Comparison of ENCODE assay signal across 8 mouse cellular contexts in genomic region chr19:4628819-4629218, GRCm38 (mm10). TPM values are rescaled to one million over a fixed set of nuclear protein-coding genes. Genes with fewer than 3 reads are reported as not detected.
DNase-seq lines count a peak whose midpoint lies in the region; ATAC-seq and TF ChIP-seq lines count a peak whose summit lies in the region.

No protein-coding gene starts in this region.

- H3K27ac ChIP-seq in liver, adult 2 months (replicated peaks; ENCODE audit: insufficient read depth, low read depth, low read length): no peak overlapping the region
- H3K27ac ChIP-seq in liver, embryonic 11.5 days (ENCODE audit: low read depth, low read length): no peak overlapping the region
- no peak overlapping the region for H3K27ac ChIP-seq in limb, embryonic 11.5 days (replicated peaks; ENCODE audit: low read depth, low read length)

- H3K4me2 ChIP-seq in liver, embryonic 11.5 days: no peak overlapping the region
- no peak overlapping the region for H3K4me2 ChIP-seq in limb, embryonic 11.5 days (ENCODE audit: low read depth, severe bottlenecking)

- no peak for DNase-seq in liver, adult 2 months (ENCODE audit: extremely low read depth, low read depth, low spot score)
- no peak for DNase-seq in liver, embryonic 11.5 days (ENCODE audit: low spot score)
- peak; percentile 82 for DNase-seq in Muller cell, postnatal 12 days (ENCODE audit: inconsistent ontology term)
- DNase-seq in cerebellum, postnatal 25 days: peak; percentile 83 to 90
- DNase-seq in limb, embryonic 11.5 days (ENCODE audit: low spot score): peak; percentile 81
- peak; percentile 70 for DNase-seq in neural tube, embryonic 10.5 days (ENCODE audit: extremely low spot score, low spot score)

- no peak for TF ChIP-seq POLR2A in liver, adult 2 months (IDR thresholded peaks at IDR 0.05; ENCODE audit: extremely low read depth, insufficient read depth, low read length)

- H3K9me3 ChIP-seq in liver, embryonic 11.5 days (ENCODE audit: control insufficient read depth, low read length): no peaks in the 10 kb centered on the region
- H3K9me3 ChIP-seq in limb, embryonic 11.5 days (ENCODE audit: control insufficient read depth, low read length): no peaks in the 10 kb centered on the region

- no peak overlapping the region for H3K9ac ChIP-seq in liver, adult 2 months (ENCODE audit: low read depth, low read length)
- no peak overlapping the region for H3K9ac ChIP-seq in liver, embryonic 11.5 days (ENCODE audit: low read depth, low read length)
- H3K9ac ChIP-seq in limb, embryonic 11.5 days (ENCODE audit: low read length): no peak overlapping the region

- ATAC-seq in liver, embryonic 11.5 days (replicated peaks; ENCODE audit: low FRiP score): no peak
- ATAC-seq in hematopoietic stem cell, adult 5-6 weeks (replicated peaks in 1 of 2; ENCODE audit: insufficient read depth in 1 of 2, low FRiP score in 2 of 2, low TSS enrichment in 1 of 2, low read depth in 1 of 2, poor library complexity in 2 of 2, severe bottlenecking in 2 of 2): peak; percentile 44 to 51; a peak in 3 of 4 replicates
- no peak for ATAC-seq in limb, embryonic 11.5 days (ENCODE audit: insufficient number of reproducible peaks, low FRiP score, low TSS enrichment, low read depth)
- ATAC-seq in erythroblast, adult 5-6 weeks (replicated peaks; ENCODE audit: low FRiP score, poor library complexity, severe bottlenecking): no peak

- peak; percentile 58 for TF ChIP-seq CTCF in liver, adult 2 months (IDR thresholded peaks at IDR 0.05; ENCODE audit: low read depth, low read length)

- peaks cover 13% of the 10 kb centered on the region for H3K4me1 ChIP-seq in liver, adult 2 months (ENCODE audit: control insufficient read depth, insufficient read depth, low read length)
- H3K4me1 ChIP-seq in liver, embryonic 11.5 days (replicated peaks; ENCODE audit: control insufficient read depth, insufficient read depth, low read length): peaks cover 17% of the 10 kb centered on the region
- peaks cover 6% of the 10 kb centered on the region for H3K4me1 ChIP-seq in limb, embryonic 11.5 days (ENCODE audit: control insufficient read depth, insufficient read depth, low read length)

- H3K4me3 ChIP-seq in liver, adult 2 months (ENCODE audit: insufficient read depth, low read depth, low read length): no peak overlapping the region
- no peak overlapping the region for H3K4me3 ChIP-seq in liver, embryonic 11.5 days (ENCODE audit: low read depth, low read length)
- H3K4me3 ChIP-seq in limb, embryonic 11.5 days (ENCODE audit: low read depth, low read length): no peak overlapping the region

- H3K27me3 ChIP-seq in liver, adult 2 months (ENCODE audit: control insufficient read depth, insufficient read depth, low read length): no peaks in the 10 kb centered on the region
- H3K27me3 ChIP-seq in liver, embryonic 11.5 days (replicated peaks; ENCODE audit: control insufficient read depth, insufficient read depth, low read length): no peaks in the 10 kb centered on the region
- H3K27me3 ChIP-seq in limb, embryonic 11.5 days (ENCODE audit: control insufficient read depth, insufficient read depth, low read length): no peaks in the 10 kb centered on the region

- H3K36me3 ChIP-seq in liver, adult 2 months (ENCODE audit: control insufficient read depth, insufficient read depth, low read length): no peaks in the 10 kb centered on the region
- H3K36me3 ChIP-seq in liver, embryonic 11.5 days (ENCODE audit: control insufficient read depth, insufficient read depth, low read length): no peaks in the 10 kb centered on the region; the same call in 1 of the 2 replicates
- H3K36me3 ChIP-seq in limb, embryonic 11.5 days (ENCODE audit: control insufficient read depth, insufficient read depth, low read length): no peaks in the 10 kb centered on the region; the same call in 1 of the 2 replicates

- 0% methylated on average over 1 of the region's 1 CpGs for WGBS in liver, adult 2 months
- 3% methylated on average over 1 of the region's 1 CpGs for WGBS in liver, embryonic 11.5 days
- 0% methylated on average over 1 of the region's 1 CpGs for WGBS in limb, embryonic 11.5 days

- H3K79me2 ChIP-seq in liver, adult 2 months (ENCODE audit: control insufficient read depth, insufficient read depth, low read length): peaks cover 2% of the 10 kb centered on the region; the same call in 1 of the 2 replicates

RNA-seq across cellular contexts. Expression of gene Rce1, which starts 3.4 kb away (rescaled TPM):
- 14.8 and 15.7 TPM in 2 replicates for total RNA-seq in liver, adult 2 months (2014; rRNA removed)
- polyA plus RNA-seq in liver, adult 2 months (2012; rRNA removed): 31.0 and 44.9 TPM in 2 replicates
- 52.5 and 52.9 TPM in 2 replicates for polyA plus RNA-seq in liver, embryonic 11.5 days (2014; fragmentation: Nextera tagmentation; extraction: Ambion mirVana)
- 17.1 and 24.6 TPM in 2 replicates for total RNA-seq in hematopoietic stem cell, adult 5-6 weeks (2017)
- 68.5 and 75.2 TPM in 2 replicates for polyA plus RNA-seq in limb, embryonic 11.5 days (2014; fragmentation: Nextera tagmentation; extraction: Ambion mirVana)
- total RNA-seq in erythroblast, adult 5-6 weeks (2015; ENCODE audit: low replicate concordance): 10.9 and 17.3 TPM in 2 replicates
- 2.9 and 10.6 TPM in 2 replicates for total RNA-seq in erythroblast, adult 5-6 weeks (2017; ENCODE audit: low replicate concordance)

RNA-seq across cellular contexts. Expression of gene Lrfn4, which starts 13.4 kb away (rescaled TPM):
- 0.13 and 0.18 TPM in 2 replicates for total RNA-seq in liver, adult 2 months (2014; rRNA removed)
- polyA plus RNA-seq in liver, adult 2 months (2012; rRNA removed): 0.27 and 0.35 TPM in 2 replicates
- polyA plus RNA-seq in liver, embryonic 11.5 days (2014; fragmentation: Nextera tagmentation; extraction: Ambion mirVana): 2.2 and 3.3 TPM in 2 replicates
- total RNA-seq in hematopoietic stem cell, adult 5-6 weeks (2017): 4.3 and 4.8 TPM in 2 replicates
- polyA plus RNA-seq in limb, embryonic 11.5 days (2014; fragmentation: Nextera tagmentation; extraction: Ambion mirVana): 8.9 and 9.1 TPM in 2 replicates
- total RNA-seq in erythroblast, adult 5-6 weeks (2015; ENCODE audit: low replicate concordance): 0.38 and 0.63 TPM in 2 replicates
- not detected in 2 replicates for total RNA-seq in erythroblast, adult 5-6 weeks (2017; ENCODE audit: low replicate concordance)

Comparison
In these comparisons a context has a peak if more than half of its experiments do, and no peak if none do; other contexts are left out.
1. DNase-seq: peak in Muller cell, postnatal 12 days (single experiment), cerebellum, postnatal 25 days (2 of 2), limb, embryonic 11.5 days (single experiment) and neural tube, embryonic 10.5 days (single experiment); none in liver, adult 2 months (single experiment) and liver, embryonic 11.5 days (single experiment).
2. ATAC-seq: peak in hematopoietic stem cell, adult 5-6 weeks (2 of 2); none in liver, embryonic 11.5 days (single experiment), limb, embryonic 11.5 days (single experiment) and erythroblast, adult 5-6 weeks (single experiment).